Mouse (Mus musculus) cortical plate, adult 2 months (tissue): ENCODE measurements around the gene Ptprn2.

Source experiments
- CTCF ChIP-seq: fragments of 200-500 bp; IDR thresholded peaks from 2 replicates; pipeline ENCODE4 v1.5.1; 2011; ENCODE audit warnings: mild to moderate bottlenecking, control low read depth, low read length; ENCODE audit not compliant: insufficient read depth; ENCODE audit errors: extremely low read depth
- POLR2A ChIP-seq: fragments of 200-500 bp; IDR thresholded peaks from 2 replicates; pipeline ENCODE4 v1.6.1; 2011; ENCODE audit warnings: mild to moderate bottlenecking, low read length, control low read depth; ENCODE audit not compliant: insufficient read depth; ENCODE audit errors: extremely low read depth

DNA sequence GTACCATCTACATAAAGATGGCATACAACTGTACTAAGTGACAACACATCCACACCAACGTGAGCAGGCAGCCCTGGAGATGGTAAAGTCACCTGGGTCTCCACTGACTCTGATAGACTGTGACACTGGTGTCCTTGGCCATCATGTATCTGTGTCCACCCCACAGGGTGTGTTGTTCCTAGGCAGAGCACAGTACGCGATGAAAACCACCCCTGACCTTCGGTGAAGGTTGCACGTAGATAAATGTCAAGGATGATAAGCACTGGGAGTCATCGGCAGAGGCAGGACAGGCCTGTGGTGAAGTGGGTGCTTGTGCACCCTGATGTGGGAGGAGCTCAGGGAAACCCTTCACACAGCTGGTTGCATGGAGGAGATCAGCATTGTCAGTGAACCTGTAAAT is 541.8 kb downstream of the Ptprn2 start:
- TF ChIP-seq POLR2A (no peak), CTCF (no peak)
